Comparison of ENCODE assay signal across 13 mouse cellular contexts in genomic region chr11:19952963-19953362, GRCm38 (mm10).
"Had no signal": no experiment of that assay in that cellular context is flagged by ENCODE, and none has a peak within 500 bp of the region (broad histone marks: within the 10 kb centered on the region; RNA-seq: fewer than 3 reads in every experiment).

No protein-coding gene starts in this region.

- H3K4me2 ChIP-seq: liver, embryonic 11.5 days; liver, embryonic 15.5 days; midbrain, embryonic 13.5 days; neural tube, embryonic 15.5 days had no signal

- H3K27me3 ChIP-seq: liver, embryonic 15.5 days; midbrain, embryonic 13.5 days; neural tube, embryonic 15.5 days had no signal

- ATAC-seq: lung, postnatal 0 days; midbrain, embryonic 13.5 days had no signal

- H3K4me3 ChIP-seq: limb, embryonic 10.5 days; liver, embryonic 15.5 days; midbrain, embryonic 13.5 days; neural tube, embryonic 15.5 days had no signal

- H3K9me3 ChIP-seq: limb, embryonic 10.5 days; liver, embryonic 15.5 days; midbrain, embryonic 13.5 days; neural tube, embryonic 15.5 days had no signal

- H3K27ac ChIP-seq: limb, embryonic 10.5 days; liver, embryonic 15.5 days; midbrain, embryonic 13.5 days; neural tube, embryonic 15.5 days; stomach, postnatal 0 days had no signal

- H3K36me3 ChIP-seq: liver, embryonic 15.5 days; midbrain, embryonic 13.5 days had no signal

- DNase-seq: kidney, postnatal 14 days; lung, adult 2 months; lung, postnatal 36 days; right cerebral cortex, adult 18-20 months; right cerebral cortex, postnatal 25 days; thymus, postnatal 4 days had no signal

- H3K9ac ChIP-seq: liver, embryonic 15.5 days; midbrain, embryonic 13.5 days; neural tube, embryonic 15.5 days had no signal
